Mouse (Mus musculus) CH12.LX (cell line): ENCODE results near the gene Alg12. TPM values are rescaled to one million over a fixed set of nuclear protein-coding genes. Genes with fewer than 3 reads are reported as not detected.

Experiments
- DNase-seq: peaks from one replicate; pipeline ENCODE4 v3.0.0-alpha.2; 2013; ENCODE audit errors: extremely low read depth
- H3K27ac ChIP-seq: 2 replicates; pipeline ENCODE4 v1.5.1; 2012; ENCODE audit warnings: low read depth, mild to moderate bottlenecking, control low read depth, moderate library complexity; ENCODE audit not compliant: insufficient read depth
- H3K27me3 ChIP-seq: replicated peaks from 2 replicates; pipeline ENCODE3; 2012; ENCODE audit warnings: inconsistent platforms
- H3K36me3 ChIP-seq, 2 experiments: replicated peaks in 1 of 2; 2 replicates each; pipeline versions ENCODE3 to v1.6.1; 2012; ENCODE audit warnings: inconsistent platforms in 1 of 2, low read length in 1 of 2, mild to moderate bottlenecking in 1 of 2, mixed read lengths in 1 of 2, moderate library complexity in 1 of 2; ENCODE audit not compliant: control insufficient read depth in 1 of 2, insufficient read depth in 1 of 2
- H3K4me1 ChIP-seq, 2 experiments: 2 replicates each; pipeline ENCODE4 v1.6.1; 2012; ENCODE audit warnings: inconsistent platforms in 1 of 2, moderate library complexity in 1 of 2; ENCODE audit not compliant: insufficient read depth in 2 of 2, control insufficient read depth in 1 of 2
- H3K4me2 ChIP-seq: 2 replicates; pipeline ENCODE4 v1.6.1; 2012; ENCODE audit warnings: low read depth, mild to moderate bottlenecking, control low read depth; ENCODE audit not compliant: poor library complexity, insufficient read depth, severe bottlenecking
- H3K4me3 ChIP-seq, 3 experiments: fragments of 150-350 bp in 1 of 3; sonication (generic) in 1 of 3; replicated peaks in 1 of 3; 2 replicates each; pipeline versions ENCODE3 to v1.5.1; 2011 to 2012; ENCODE audit warnings: low read depth in 2 of 3, low read length in 2 of 3, mild to moderate bottlenecking in 2 of 3, moderate library complexity in 2 of 3, control low read depth in 1 of 3, improper control_type of control experiment in 1 of 3, inconsistent platforms in 1 of 3, mixed read lengths in 1 of 3; ENCODE audit not compliant: poor library complexity in 1 of 3
- H3K79me2 ChIP-seq: replicated peaks from 2 replicates; pipeline ENCODE4 v1.6.1; 2012; ENCODE audit warnings: mild to moderate bottlenecking, moderate library complexity; ENCODE audit not compliant: control insufficient read depth, poor library complexity, insufficient read depth, severe bottlenecking; ENCODE audit errors: extremely low read depth
- H3K9ac ChIP-seq: 2 replicates; pipeline ENCODE4 v1.6.1; 2012; ENCODE audit warnings: low read depth, mild to moderate bottlenecking, control low read depth, moderate library complexity; ENCODE audit not compliant: insufficient read depth
- H3K9me3 ChIP-seq: replicated peaks from 2 replicates; pipeline ENCODE3; 2012; ENCODE audit warnings: low read length, inconsistent platforms, mixed read lengths
- CHD1 ChIP-seq: IDR thresholded peaks from 2 replicates; pipeline ENCODE4 v1.6.1; 2012; ENCODE audit warnings: low read depth, low read length, improper control_type of control experiment, inconsistent platforms
- CHD2 ChIP-seq: IDR thresholded peaks from 2 replicates; pipeline ENCODE4 v1.6.1; 2011; ENCODE audit warnings: low read length, improper control_type of control experiment
- CTCF ChIP-seq, 2 experiments: IDR thresholded peaks in 1 of 2; conservative IDR thresholded peaks in 1 of 2; 2 replicates each; pipeline ENCODE4 v1.5.1; 2011 to 2012; ENCODE audit warnings: low read depth in 2 of 2, low read length in 2 of 2, improper control_type of control experiment in 1 of 2, inconsistent platforms in 1 of 2, mild to moderate bottlenecking in 1 of 2, moderate library complexity in 1 of 2
- E2F4 ChIP-seq: IDR thresholded peaks from 2 replicates; pipeline ENCODE4 v1.6.1; 2011; ENCODE audit warnings: low read depth, low read length, improper control_type of control experiment; ENCODE audit not compliant: insufficient replicate concordance
- ETS1 ChIP-seq: conservative IDR thresholded peaks from 2 replicates; pipeline ENCODE4 v1.6.1; 2012; ENCODE audit warnings: low read depth, mild to moderate bottlenecking, inconsistent platforms, low read length, improper control_type of control experiment, moderate library complexity
- GABPA ChIP-seq: IDR thresholded peaks from 2 replicates; pipeline ENCODE4 v1.6.1; 2012; ENCODE audit warnings: low read depth, low read length, improper control_type of control experiment, inconsistent platforms; ENCODE audit not compliant: insufficient replicate concordance
- KAT2A ChIP-seq: IDR thresholded peaks from 2 replicates; pipeline ENCODE4 v1.6.1; 2012; ENCODE audit warnings: low read length, improper control_type of control experiment, inconsistent platforms; ENCODE audit not compliant: insufficient replicate concordance
- MAX ChIP-seq: IDR thresholded peaks from 2 replicates; pipeline ENCODE4 v1.6.1; 2011; ENCODE audit warnings: low read length, improper control_type of control experiment
- PAX5 ChIP-seq: IDR thresholded peaks from 2 replicates; pipeline ENCODE4 v1.6.1; 2012; ENCODE audit warnings: low read length, inconsistent platforms, mixed read lengths
- POLR2A ChIP-seq: IDR thresholded peaks from 2 replicates; pipeline ENCODE4 v1.6.1; 2011; ENCODE audit warnings: low read depth, mild to moderate bottlenecking, improper control_type of control experiment, low read length
- RAD21 ChIP-seq: IDR thresholded peaks from 2 replicates; pipeline ENCODE4 v1.6.1; 2011; ENCODE audit warnings: low read depth, mild to moderate bottlenecking, low read length, improper control_type of control experiment, moderate library complexity
- RCOR1 ChIP-seq: conservative IDR thresholded peaks from 2 replicates; pipeline ENCODE4 v1.6.1; 2012; ENCODE audit warnings: low read depth, mild to moderate bottlenecking, inconsistent platforms, low read length, improper control_type of control experiment
- SIN3A ChIP-seq: IDR thresholded peaks from 2 replicates; pipeline ENCODE4 v1.6.1; 2012; ENCODE audit warnings: low read length, improper control_type of control experiment, inconsistent platforms
- SMC3 ChIP-seq: IDR thresholded peaks from 2 replicates; pipeline ENCODE4 v1.6.1; 2011; ENCODE audit warnings: low read depth, low read length, improper control_type of control experiment
- TBP ChIP-seq: conservative IDR thresholded peaks from 2 replicates; pipeline ENCODE4 v1.6.1; 2011; ENCODE audit warnings: low read depth, low read length, improper control_type of control experiment
- USF1 ChIP-seq: IDR thresholded peaks from 2 replicates; pipeline ENCODE4 v1.6.1; 2014; ENCODE audit warnings: low read depth, mild to moderate bottlenecking, inconsistent platforms, low read length, improper control_type of control experiment
- ZKSCAN1 ChIP-seq: IDR thresholded peaks from 2 replicates; pipeline ENCODE4 v1.6.1; 2012; ENCODE audit warnings: low read depth, inconsistent platforms, low read length, improper control_type of control experiment, borderline replicate concordance
- ZMIZ1 ChIP-seq: IDR thresholded peaks from 2 replicates; pipeline ENCODE4 v1.6.1; 2012; ENCODE audit warnings: low read depth, mild to moderate bottlenecking, inconsistent platforms, low read length, improper control_type of control experiment
- dilution Hi-C: fragments of 300-500 bp; cut with MboI; formaldehyde crosslinking; loops from 2 replicates; pipeline ENCODE4 v1.14.3; 2020; ENCODE audit warnings: low sequenced_read_pairs; ENCODE audit not compliant: extremely low pct_unique_long_range_greater_than_20kb, extremely low pct_ligation_motif_present
- in situ Hi-C: fragments of 300-500 bp; cut with MboI; formaldehyde crosslinking; loops from 3 replicates; pipeline ENCODE4 v1.14.3; 2019; ENCODE audit warnings: low sequenced_read_pairs, low pct_ligation_motif_present, low pct_unique_long_range_greater_than_20kb, mixed read lengths
- polyA plus RNA-seq: library from polyadenylated mRNA; unstranded; fragments of >175 nt; gene quantifications from 2 replicates; pipeline ENCODE4 v1.2.1, GENCODE M21; 2012; ENCODE audit warnings: low read depth; ENCODE audit not compliant: insufficient read length
- total RNA-seq, 2 experiments: library from RNA; depleted of rRNA; stranded (reverse); fragments of 300-350 nt in 1 of 2; fragments of >200 nt in 1 of 2; gene quantifications; 2 replicates each; pipeline ENCODE4 v1.2.3; 2012 to 2014

Alg12 gene
- total and polyA plus RNA-seq, 3 experiments = 8.1 to 10.3 (median 8.5) TPM

DNA sequence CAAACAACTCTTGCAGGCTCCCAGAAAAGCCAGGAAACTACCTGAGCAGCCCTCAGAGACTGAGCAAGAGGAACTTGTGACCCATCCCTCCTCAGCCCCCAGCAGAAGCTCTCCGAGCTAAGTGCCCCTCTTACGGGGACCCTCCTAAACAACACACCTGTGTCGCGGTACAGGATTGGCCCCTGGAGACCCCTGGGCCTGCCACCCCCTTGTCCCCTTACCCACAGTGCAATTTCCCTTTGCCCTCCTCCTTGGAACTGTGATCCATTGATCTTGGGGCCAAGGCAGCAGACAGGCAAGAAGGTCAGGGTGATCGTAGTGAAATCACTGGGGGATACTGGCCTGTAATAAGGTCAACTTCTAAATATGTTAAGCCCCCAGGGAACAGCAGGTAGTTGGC, 17.5 kb upstream of the Alg12 start:
- Histone ChIP-seq H3K4me3 (no peak overlapping the region), H3K36me3 (no peaks in the 10 kb centered on the region), H3K4me2 (peak overlapping the region; percentile 98; the same call in 1 of the 2 replicates), H3K27ac (no peak overlapping the region), H3K9ac (no peak overlapping the region), H3K4me1 (peaks cover 4 to 11% of the 10 kb centered on the region in 2 experiments), H3K9me3 (no peaks in the 10 kb centered on the region), H3K27me3 (peaks cover 55% of the 10 kb centered on the region), H3K79me2 (no peaks in the 10 kb centered on the region)
- no peak for DNase-seq
- in situ Hi-C loops = no loop called here
- dilution Hi-C loops = no loop called here
- no peak for TF ChIP-seq CTCF (conservative IDR thresholded peaks at IDR 0.05 in 1 of 2, IDR thresholded peaks at IDR 0.05 in 1 of 2; ENCODE audit: low read depth in 2 of 2, low read length in 2 of 2)
- no peak for TF ChIP-seq RCOR1
- no peak for TF ChIP-seq ZKSCAN1
- TF ChIP-seq CHD1 = no peak
- no peak for TF ChIP-seq MAX
- no peak for TF ChIP-seq USF1
- TF ChIP-seq ZMIZ1 = no peak

- Histone ChIP-seq H3K4me3 (no peak overlapping the region), H3K4me1 (peaks cover 4 to 11% of the 10 kb centered on the region in 2 experiments), H3K36me3 (no peaks in the 10 kb centered on the region), H3K9me3 (no peaks in the 10 kb centered on the region), H3K27ac (no peak overlapping the region), H3K79me2 (no peaks in the 10 kb centered on the region), H3K9ac (no peak overlapping the region), H3K27me3 (peaks cover 59% of the 10 kb centered on the region), H3K4me2 (no peak overlapping the region)
- in situ Hi-C loops = no loop called here
- TF ChIP-seq RAD21 (peak; percentile 40), SIN3A (no peak), CHD1 (no peak), CTCF (conservative IDR thresholded peaks at IDR 0.05 in 1 of 2, IDR thresholded peaks at IDR 0.05 in 1 of 2; ENCODE audit: low read depth in 2 of 2, low read length in 2 of 2) (peak in 1 of 2 experiments; percentile 51; a peak in 2 of 4 replicates), POLR2A (no peak), ZMIZ1 (no peak), PAX5 (no peak), ETS1 (no peak), KAT2A (no peak), CHD2 (no peak), E2F4 (no peak), TBP (no peak), USF1 (no peak), SMC3 (0 out of 2 replicates have a peak, but pooled peaks have one; percentile 3), GABPA (no peak), MAX (no peak)
- dilution Hi-C loops = no loop called here
- no peak for DNase-seq
Measured at GRCm38 (mm10) chr15:88836031-88836430, 16.9 kb upstream of the Alg12 start.
